Mouse (Mus musculus): ENCODE results near the gene Tekt3. TPM values are rescaled to one million over a fixed set of nuclear protein-coding genes. Genes with fewer than 3 reads are reported as not detected.

Tekt3 gene
- polyA plus RNA-seq, 2 experiments from 2014 or later, result not detected

Other genes with a start within 250 kb of the Tekt3 start
- gene Trim16, start 241.4 kb upstream of the Tekt3 start, polyA plus RNA-seq (2017; shearing (Covaris generic)), result 1 to 10 TPM; 2.5 to 7.1 TPM
- gene Fbxw10, start 214.6 kb upstream of the Tekt3 start, polyA plus RNA-seq (2017; shearing (Covaris generic)), result 1 to 10 TPM; 3.5 to 9.7 TPM
- gene Tvp23b, start 182.2 kb upstream of the Tekt3 start, polyA plus RNA-seq (2017; shearing (Covaris generic)), result 10 to 100 TPM; 51.3 to 60.7 TPM
- gene Cdrt4, start 110.5 kb upstream of the Tekt3 start, polyA plus RNA-seq (2017; shearing (Covaris generic)), result not detected
- not detected for gene Pmp22, start 67.3 kb downstream of the Tekt3 start, polyA plus RNA-seq (2017; shearing (Covaris generic))